Mouse (Mus musculus): ENCODE results near the gene H2-DMb1. TPM values are rescaled to one million over a fixed set of nuclear protein-coding genes. Genes with fewer than 3 reads are reported as not detected.

Gene H2-DMb1
- polyA plus RNA-seq (2014; fragmentation: Nextera tagmentation; extraction: Ambion mirVana): 0.38 and 0.62 TPM in 2 replicates

DNA sequence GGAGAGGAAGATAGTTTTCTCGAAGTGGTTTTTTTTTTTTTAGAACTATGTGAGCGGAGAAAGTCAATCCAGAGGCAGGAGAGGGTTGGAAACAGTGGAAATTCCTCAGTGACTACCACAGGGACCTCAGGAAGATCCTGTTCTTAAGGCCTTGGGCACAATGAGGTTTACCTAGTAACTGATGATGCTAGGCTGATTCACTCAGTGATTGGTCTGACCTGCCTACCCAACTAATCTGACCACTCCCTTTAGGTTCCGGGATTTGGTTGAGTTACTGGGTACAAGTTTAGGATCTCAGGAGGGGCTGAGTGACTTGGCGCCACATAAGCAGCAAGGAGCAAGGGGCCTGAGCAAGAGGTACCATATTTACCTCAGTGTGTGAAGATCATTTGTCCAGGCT is at the start of gene H2-DMb1:
Gene H2-DMb1 (plus strand): TSS at position 150 of the 400 bp plus-strand sequence.
- Histone ChIP-seq H3K36me3 (ENCODE audit: control insufficient read depth, insufficient read depth, low read length) (no peaks in the 10 kb centered on the region), H3K27ac (replicated peaks in 1 of 2; ENCODE audit: control insufficient read depth in 1 of 2, insufficient read depth in 1 of 2, low read depth in 2 of 2, low read length in 2 of 2) (no peak within 1 kb of the TSS), H3K9me3 (ENCODE audit: control insufficient read depth, low read length) (no peaks in the 10 kb centered on the region), H3K4me3 (ENCODE audit: control insufficient read depth in 1 of 2, insufficient read depth in 1 of 2, low read depth in 1 of 2, low read length in 2 of 2) (no peak within 1 kb of the TSS), H3K9ac (ENCODE audit: low read length) (no peak within 1 kb of the TSS), H3K4me2 (ENCODE audit: low read length) (no peak within 1 kb of the TSS), H3K27me3 (ENCODE audit: control insufficient read depth, insufficient read depth, low read length) (no peaks in the 10 kb centered on the region), H3K4me1 (ENCODE audit: control insufficient read depth in 2 of 2, insufficient read depth in 2 of 2, low read length in 2 of 2) (no peaks in the 10 kb centered on the region)
- no peak for ATAC-seq (ENCODE audit: insufficient number of reproducible peaks, insufficient read depth, low FRiP score, low read depth)
- WGBS: 49% methylated on average over 4 of the region's 4 CpGs

DNA sequence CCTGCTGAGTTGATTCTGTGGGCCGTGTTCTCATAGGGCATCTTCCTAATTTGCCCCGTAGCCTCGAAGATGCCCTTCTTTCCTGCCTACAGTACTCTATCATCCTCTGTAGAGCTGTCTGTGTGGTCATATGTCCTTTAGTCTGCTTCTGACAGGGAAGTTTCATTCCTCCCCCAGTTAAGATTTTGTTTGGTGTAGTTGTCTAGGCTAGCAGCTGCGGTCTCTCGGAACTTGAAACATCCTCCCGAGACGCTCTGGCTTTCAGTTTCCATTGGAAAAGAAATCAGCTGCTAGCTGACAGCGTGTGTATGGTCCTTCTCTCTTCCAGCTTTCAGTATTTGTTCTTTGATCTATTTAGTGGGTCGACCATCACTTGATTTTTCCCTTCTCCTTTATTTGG is 48.1 kb upstream of the H2-DMb1 start:
- Histone ChIP-seq H3K9me3 (ENCODE audit: control insufficient read depth, low read length) (no peaks in the 10 kb centered on the region), H3K4me2 (ENCODE audit: low read length) (no peak overlapping the region), H3K27ac (replicated peaks in 1 of 2; ENCODE audit: control insufficient read depth in 1 of 2, insufficient read depth in 1 of 2, low read depth in 2 of 2, low read length in 2 of 2) (no peak overlapping the region), H3K9ac (ENCODE audit: low read length) (no peak overlapping the region), H3K4me1 (ENCODE audit: control insufficient read depth in 2 of 2, insufficient read depth in 2 of 2, low read length in 2 of 2) (no peaks in the 10 kb centered on the region), H3K36me3 (ENCODE audit: control insufficient read depth, insufficient read depth, low read length) (peaks cover 10% of the 10 kb centered on the region), H3K4me3 (ENCODE audit: control insufficient read depth in 1 of 2, insufficient read depth in 1 of 2, low read depth in 1 of 2, low read length in 2 of 2) (no peak overlapping the region), H3K27me3 (ENCODE audit: control insufficient read depth, insufficient read depth, low read length) (no peaks in the 10 kb centered on the region)
- WGBS: 75% methylated on average over 9 of the region's 9 CpGs
- no peak for ATAC-seq (ENCODE audit: insufficient number of reproducible peaks, insufficient read depth, low FRiP score, low read depth)

DNA sequence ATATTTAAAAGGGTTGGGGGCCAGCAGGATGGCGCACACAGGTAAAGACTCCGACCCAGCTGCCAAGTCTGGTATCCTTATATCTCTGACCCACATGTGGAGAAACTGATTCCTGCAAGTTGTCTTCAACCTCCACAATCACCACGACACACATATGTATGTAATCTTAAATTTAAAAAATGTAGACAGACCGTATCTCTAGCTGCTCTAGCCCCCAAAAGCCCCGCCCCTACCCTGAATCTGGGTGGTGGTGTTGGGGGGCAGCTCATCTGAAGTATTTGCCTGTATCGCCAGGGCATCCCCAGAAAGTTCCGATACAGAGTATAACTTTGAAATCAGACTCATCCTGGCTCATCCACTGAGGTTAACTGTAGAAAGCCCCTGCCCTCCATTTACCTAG is 46.3 kb upstream of the H2-DMb1 start:
- H3K4me3 ChIP-seq (ENCODE audit: control insufficient read depth in 1 of 2, insufficient read depth in 1 of 2, low read depth in 1 of 2, low read length in 2 of 2): no peak overlapping the region
- WGBS: 79% methylated on average over 7 of the region's 7 CpGs
- H3K27me3 ChIP-seq (ENCODE audit: control insufficient read depth, insufficient read depth, low read length): no peaks in the 10 kb centered on the region
- no peak for ATAC-seq (ENCODE audit: insufficient number of reproducible peaks, insufficient read depth, low FRiP score, low read depth)
- H3K4me2 ChIP-seq (ENCODE audit: low read length): no peak overlapping the region
- H3K36me3 ChIP-seq (ENCODE audit: control insufficient read depth, insufficient read depth, low read length): peaks cover 27% of the 10 kb centered on the region
- H3K9me3 ChIP-seq (ENCODE audit: control insufficient read depth, low read length): no peaks in the 10 kb centered on the region
- H3K4me1 ChIP-seq (ENCODE audit: control insufficient read depth in 2 of 2, insufficient read depth in 2 of 2, low read length in 2 of 2): no peaks in the 10 kb centered on the region
- H3K9ac ChIP-seq (ENCODE audit: low read length): no peak overlapping the region
- no peak overlapping the region for H3K27ac ChIP-seq (replicated peaks in 1 of 2; ENCODE audit: control insufficient read depth in 1 of 2, insufficient read depth in 1 of 2, low read depth in 2 of 2, low read length in 2 of 2)

DNA sequence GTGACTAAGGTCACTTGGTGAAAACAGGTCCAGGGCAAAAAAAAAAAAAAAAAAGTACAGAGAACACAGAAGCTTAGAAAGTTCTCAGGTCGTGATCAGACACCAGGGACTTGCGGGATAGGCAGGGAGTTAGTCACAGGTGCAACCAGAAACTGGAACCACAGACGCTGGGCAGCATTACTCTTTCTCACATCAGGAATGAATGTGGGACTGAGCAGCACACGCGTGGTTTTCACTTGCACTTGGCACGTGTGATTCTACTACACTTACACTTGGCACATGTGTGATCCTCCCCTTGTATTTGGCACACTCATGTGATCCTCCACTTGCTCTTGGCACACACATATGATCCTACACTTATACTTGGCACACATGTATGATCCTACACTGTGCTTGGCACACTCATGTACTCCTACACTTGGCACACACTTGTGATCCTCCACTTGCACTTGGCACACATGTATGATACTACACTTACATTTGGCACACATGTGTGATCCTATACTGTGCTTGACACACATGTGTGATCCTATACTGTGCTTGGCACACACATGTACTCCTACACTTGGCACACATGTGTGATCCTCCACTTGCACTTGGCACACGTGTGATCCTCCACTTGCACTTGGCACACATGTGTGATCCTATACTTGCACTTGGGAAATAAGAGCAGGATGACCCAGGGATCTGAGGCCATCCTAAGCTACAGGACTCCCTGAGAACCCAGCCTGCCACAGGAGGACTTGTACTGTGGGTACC is 45.6 kb upstream of the H2-DMb1 start:
- ATAC-seq (ENCODE audit: insufficient number of reproducible peaks, insufficient read depth, low FRiP score, low read depth): no peak

DNA sequence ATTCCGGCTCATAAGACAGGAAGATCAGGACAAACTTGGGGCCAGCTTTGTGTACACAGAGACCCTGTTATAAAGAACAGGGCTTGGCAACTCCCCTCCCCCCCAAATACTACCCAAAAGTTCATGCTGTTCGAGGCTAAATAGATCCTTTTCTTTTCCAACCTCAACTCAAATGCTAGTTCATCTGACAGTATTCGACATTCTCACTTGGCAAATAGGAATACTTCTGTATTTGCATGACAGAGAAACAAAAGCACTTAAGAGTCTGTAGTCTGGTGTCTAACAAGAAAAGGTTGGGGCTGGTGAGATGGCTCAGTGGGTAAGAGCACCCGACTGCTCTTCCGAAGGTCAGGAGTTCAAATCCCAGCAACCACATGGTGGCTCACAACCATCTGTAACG is 44.4 kb upstream of the H2-DMb1 start:
- H3K4me1 ChIP-seq (ENCODE audit: control insufficient read depth in 2 of 2, insufficient read depth in 2 of 2, low read length in 2 of 2): no peaks in the 10 kb centered on the region
- H3K4me3 ChIP-seq (ENCODE audit: control insufficient read depth in 1 of 2, insufficient read depth in 1 of 2, low read depth in 1 of 2, low read length in 2 of 2): no peak overlapping the region
- peaks cover 46% of the 10 kb centered on the region for H3K36me3 ChIP-seq (ENCODE audit: control insufficient read depth, insufficient read depth, low read length)
- WGBS: 85% methylated on average over 5 of the region's 6 CpGs
- no peak overlapping the region for H3K9ac ChIP-seq (ENCODE audit: low read length)
- ATAC-seq (ENCODE audit: insufficient number of reproducible peaks, insufficient read depth, low FRiP score, low read depth): no peak
- H3K4me2 ChIP-seq (ENCODE audit: low read length): no peak overlapping the region
- no peaks in the 10 kb centered on the region for H3K27me3 ChIP-seq (ENCODE audit: control insufficient read depth, insufficient read depth, low read length)
- no peak overlapping the region for H3K27ac ChIP-seq (replicated peaks in 1 of 2; ENCODE audit: control insufficient read depth in 1 of 2, insufficient read depth in 1 of 2, low read depth in 2 of 2, low read length in 2 of 2)
- H3K9me3 ChIP-seq (ENCODE audit: control insufficient read depth, low read length): no peaks in the 10 kb centered on the region

More for the DNA sequence above, 45.6 kb upstream of the H2-DMb1 start:
- Histone ChIP-seq H3K4me2 (ENCODE audit: low read length) (no peak overlapping the region), H3K36me3 (ENCODE audit: control insufficient read depth, insufficient read depth, low read length) (peaks cover 34% of the 10 kb centered on the region), H3K27me3 (ENCODE audit: control insufficient read depth, insufficient read depth, low read length) (no peaks in the 10 kb centered on the region), H3K9ac (ENCODE audit: low read length) (no peak overlapping the region), H3K9me3 (ENCODE audit: control insufficient read depth, low read length) (no peaks in the 10 kb centered on the region), H3K27ac (replicated peaks in 1 of 2; ENCODE audit: control insufficient read depth in 1 of 2, insufficient read depth in 1 of 2, low read depth in 2 of 2, low read length in 2 of 2) (no peak overlapping the region), H3K4me3 (ENCODE audit: control insufficient read depth in 1 of 2, insufficient read depth in 1 of 2, low read depth in 1 of 2, low read length in 2 of 2) (no peak overlapping the region), H3K4me1 (ENCODE audit: control insufficient read depth in 2 of 2, insufficient read depth in 2 of 2, low read length in 2 of 2) (no peaks in the 10 kb centered on the region)
- 79% methylated on average over 7 of the region's 7 CpGs for WGBS

DNA sequence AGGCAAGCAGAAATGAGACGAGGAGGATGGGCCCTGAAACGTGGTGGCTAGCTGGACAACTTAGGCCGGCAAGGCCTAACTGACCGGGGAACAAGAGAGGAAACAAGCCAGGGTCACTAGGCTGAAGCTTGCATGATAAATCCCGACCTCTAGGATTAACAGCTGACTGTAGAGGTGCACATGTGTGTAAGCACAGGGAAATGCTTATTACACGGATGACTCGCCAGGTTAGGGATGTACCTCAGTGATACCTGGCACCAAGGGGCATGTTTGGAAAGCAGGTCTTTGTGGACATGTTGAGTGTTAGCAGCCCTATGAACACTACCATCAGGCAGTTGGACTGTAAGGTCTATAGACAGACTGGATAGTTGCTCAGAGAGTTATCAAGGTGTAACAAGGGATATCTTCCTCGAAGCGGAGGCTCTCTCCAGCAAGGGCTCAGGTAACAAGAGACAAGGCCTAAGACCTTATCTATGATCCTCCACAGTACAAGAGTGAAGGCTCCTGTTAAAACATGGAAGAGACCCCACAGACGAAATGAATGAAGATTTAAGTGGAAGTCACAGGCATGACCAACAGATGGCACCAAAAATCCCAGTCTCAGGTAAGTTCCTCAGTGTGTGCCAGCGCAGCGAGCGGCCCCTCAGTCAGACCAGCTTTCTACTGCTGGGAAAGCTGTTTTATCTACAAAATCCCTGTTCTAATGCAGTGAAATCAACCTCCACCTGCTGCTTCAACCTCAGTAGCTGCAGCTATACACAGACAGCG is 43.6 kb upstream of the H2-DMb1 start:
- no peak for ATAC-seq (ENCODE audit: insufficient number of reproducible peaks, insufficient read depth, low FRiP score, low read depth)
- peaks cover 54% of the 10 kb centered on the region for H3K36me3 ChIP-seq (ENCODE audit: control insufficient read depth, insufficient read depth, low read length)

DNA sequence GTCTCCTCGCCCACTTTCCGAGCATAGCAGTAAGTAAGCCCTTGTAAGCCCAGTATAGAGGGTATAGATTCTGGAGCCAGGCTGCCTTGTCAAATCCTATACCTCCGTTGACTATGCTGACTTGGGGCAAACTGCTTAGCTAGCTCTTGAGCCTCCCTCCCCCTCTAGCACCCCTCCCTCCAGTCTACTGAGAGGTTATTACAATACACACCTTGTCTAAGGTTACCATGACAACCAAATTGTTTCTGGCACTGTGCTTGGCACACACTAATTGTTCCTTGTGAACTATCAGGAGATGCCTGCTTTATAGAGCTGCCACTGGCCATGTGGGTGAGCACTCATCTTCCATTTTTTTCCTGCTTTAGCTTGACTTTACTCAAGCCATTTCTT is 43.1 kb upstream of the H2-DMb1 start:
- no peaks in the 10 kb centered on the region for H3K27me3 ChIP-seq (ENCODE audit: control insufficient read depth, insufficient read depth, low read length)
- H3K4me3 ChIP-seq (ENCODE audit: control insufficient read depth in 1 of 2, insufficient read depth in 1 of 2, low read depth in 1 of 2, low read length in 2 of 2): no peak overlapping the region
- H3K36me3 ChIP-seq (ENCODE audit: control insufficient read depth, insufficient read depth, low read length): peaks cover 60% of the 10 kb centered on the region
- WGBS: 76% methylated on average over 3 of the region's 3 CpGs
- no peaks in the 10 kb centered on the region for H3K4me1 ChIP-seq (ENCODE audit: control insufficient read depth in 2 of 2, insufficient read depth in 2 of 2, low read length in 2 of 2)
- ATAC-seq (ENCODE audit: insufficient number of reproducible peaks, insufficient read depth, low FRiP score, low read depth): no peak
- H3K4me2 ChIP-seq (ENCODE audit: low read length): no peak overlapping the region
- no peaks in the 10 kb centered on the region for H3K9me3 ChIP-seq (ENCODE audit: control insufficient read depth, low read length)
- H3K9ac ChIP-seq (ENCODE audit: low read length): no peak overlapping the region
- no peak overlapping the region for H3K27ac ChIP-seq (replicated peaks in 1 of 2; ENCODE audit: control insufficient read depth in 1 of 2, insufficient read depth in 1 of 2, low read depth in 2 of 2, low read length in 2 of 2)

More for the DNA sequence above, 43.6 kb upstream of the H2-DMb1 start:
- 73% methylated on average over 14 of the region's 14 CpGs for WGBS
- H3K27ac ChIP-seq (replicated peaks in 1 of 2; ENCODE audit: control insufficient read depth in 1 of 2, insufficient read depth in 1 of 2, low read depth in 2 of 2, low read length in 2 of 2): no peak overlapping the region
- H3K9me3 ChIP-seq (ENCODE audit: control insufficient read depth, low read length): no peaks in the 10 kb centered on the region
- no peak overlapping the region for H3K9ac ChIP-seq (ENCODE audit: low read length)
- H3K27me3 ChIP-seq (ENCODE audit: control insufficient read depth, insufficient read depth, low read length): no peaks in the 10 kb centered on the region
- H3K4me3 ChIP-seq (ENCODE audit: control insufficient read depth in 1 of 2, insufficient read depth in 1 of 2, low read depth in 1 of 2, low read length in 2 of 2): no peak overlapping the region
- H3K4me2 ChIP-seq (ENCODE audit: low read length): no peak overlapping the region
- no peaks in the 10 kb centered on the region for H3K4me1 ChIP-seq (ENCODE audit: control insufficient read depth in 2 of 2, insufficient read depth in 2 of 2, low read length in 2 of 2)

All from heart, embryonic 14.5 days (tissue).